Mouse (Mus musculus) MEL (cell line): ENCODE measurements at regions not wholly inside any gene's neighbourhood (a gene's known extent, or its start where the extent isn't known, plus 50 kb on each side); places are given as distances from the start of the nearest gene placed in this dataset.

Experiments used
- DNase-seq: peaks from one replicate; pipeline ENCODE4 v3.0.0; 2011; ENCODE audit warnings: low read depth, low spot score
- H3K27ac ChIP-seq: 2 replicates; pipeline ENCODE4 v1.5.1; 2012; ENCODE audit warnings: low read depth, mild to moderate bottlenecking, control low read depth, low read length, moderate library complexity; ENCODE audit not compliant: control insufficient read depth
- H3K27me3 ChIP-seq, 2 experiments: fragments of 150-350 bp in 1 of 2; sonication (generic) in 1 of 2; 2 replicates each; pipeline ENCODE4 v1.6.1; 2012; ENCODE audit warnings: low read length in 2 of 2, mild to moderate bottlenecking in 2 of 2, improper control_type of control experiment in 1 of 2, moderate library complexity in 1 of 2; ENCODE audit not compliant: insufficient read depth in 2 of 2, control insufficient read depth in 1 of 2
- H3K36me3 ChIP-seq, 2 experiments: 2 replicates each; pipeline ENCODE4 v1.6.1; 2012 to 2014; ENCODE audit warnings: low read length in 2 of 2, improper control_type of control experiment in 1 of 2, inconsistent platforms in 1 of 2, mild to moderate bottlenecking in 1 of 2; ENCODE audit not compliant: insufficient read depth in 2 of 2, control insufficient read depth in 1 of 2
- H3K4me1 ChIP-seq, 2 experiments: fragments of 150-350 bp in 1 of 2; sonication (generic) in 1 of 2; 2 replicates each; pipeline ENCODE4 v1.6.1; 2012; ENCODE audit warnings: low read length in 2 of 2, improper control_type of control experiment in 1 of 2, mild to moderate bottlenecking in 1 of 2; ENCODE audit not compliant: insufficient read depth in 2 of 2, control insufficient read depth in 1 of 2
- H3K4me3 ChIP-seq, 2 experiments: fragments of 150-350 bp in 1 of 2; sonication (generic) in 1 of 2; 2 replicates each; pipeline ENCODE4 v1.5.1; 2012; ENCODE audit warnings: low read depth in 2 of 2, low read length in 2 of 2, mild to moderate bottlenecking in 2 of 2, moderate library complexity in 2 of 2, control low read depth in 1 of 2, improper control_type of control experiment in 1 of 2; ENCODE audit not compliant: control insufficient read depth in 1 of 2, insufficient read depth in 1 of 2
- H3K79me2 ChIP-seq: 2 replicates; pipeline ENCODE4 v1.6.1; 2012; ENCODE audit warnings: mild to moderate bottlenecking, low read length, moderate library complexity; ENCODE audit not compliant: control insufficient read depth, poor library complexity, insufficient read depth
- H3K9ac ChIP-seq: 2 replicates; pipeline ENCODE4 v1.6.1; 2012; ENCODE audit warnings: low read depth, mild to moderate bottlenecking, control low read depth, low read length, moderate library complexity; ENCODE audit not compliant: control insufficient read depth, poor library complexity, severe bottlenecking
- H3K9me3 ChIP-seq: fragments of 150-350 bp; sonication (generic); replicated peaks from 2 replicates; pipeline ENCODE4 v1.6.1; 2012; ENCODE audit warnings: mild to moderate bottlenecking, low read length, improper control_type of control experiment, moderate library complexity; ENCODE audit not compliant: insufficient read depth
- BHLHE40 ChIP-seq: IDR thresholded peaks from 2 replicates; pipeline ENCODE4 v1.6.1; 2012; ENCODE audit warnings: low read depth, mild to moderate bottlenecking, inconsistent platforms, low read length, improper control_type of control experiment, borderline replicate concordance
- CHD1 ChIP-seq: IDR thresholded peaks from 2 replicates; pipeline ENCODE4 v1.6.1; 2012; ENCODE audit warnings: low read depth, mild to moderate bottlenecking, inconsistent platforms, low read length, improper control_type of control experiment
- JUND ChIP-seq: IDR thresholded peaks from 2 replicates; pipeline ENCODE4 v1.6.1; 2011; ENCODE audit warnings: low read depth, mild to moderate bottlenecking, improper control_type of control experiment, low read length
- MYB ChIP-seq: IDR thresholded peaks from 2 replicates; pipeline ENCODE4 v1.6.1; 2011; ENCODE audit warnings: mild to moderate bottlenecking, low read depth, low read length, improper control_type of control experiment
- NELFE ChIP-seq: IDR thresholded peaks from 2 replicates; pipeline ENCODE4 v1.6.1; 2011; ENCODE audit warnings: low read depth, low read length, improper control_type of control experiment
- SMC3 ChIP-seq: IDR thresholded peaks from 2 replicates; pipeline ENCODE4 v1.6.1; 2011; ENCODE audit warnings: low read depth, low read length, improper control_type of control experiment
- TBP ChIP-seq: IDR thresholded peaks from 2 replicates; pipeline ENCODE4 v1.8.0; 2011; ENCODE audit warnings: low read depth, low read length, improper control_type of control experiment
- TCF12 ChIP-seq: IDR thresholded peaks from 2 replicates; pipeline ENCODE4 v1.6.1; 2014; ENCODE audit warnings: low read depth, mild to moderate bottlenecking, inconsistent platforms, low read length, improper control_type of control experiment, moderate library complexity
- USF2 ChIP-seq, 2 experiments: IDR thresholded peaks; 2 replicates each; pipeline ENCODE4 v1.6.1; 2011 to 2012; ENCODE audit warnings: improper control_type of control experiment in 2 of 2, low read length in 2 of 2, borderline replicate concordance in 1 of 2, inconsistent platforms in 1 of 2, low read depth in 1 of 2, mild to moderate bottlenecking in 1 of 2; ENCODE audit not compliant: insufficient read depth in 1 of 2
- ZC3H11A ChIP-seq: IDR thresholded peaks from 2 replicates; pipeline ENCODE4 v1.6.1; 2012; ENCODE audit warnings: low read depth, mild to moderate bottlenecking, inconsistent platforms, low read length, improper control_type of control experiment
- ZMIZ1 ChIP-seq: IDR thresholded peaks from 2 replicates; pipeline ENCODE4 v1.6.1; 2012; ENCODE audit warnings: low read depth, mild to moderate bottlenecking, inconsistent platforms, low read length, improper control_type of control experiment, moderate library complexity

DNA sequence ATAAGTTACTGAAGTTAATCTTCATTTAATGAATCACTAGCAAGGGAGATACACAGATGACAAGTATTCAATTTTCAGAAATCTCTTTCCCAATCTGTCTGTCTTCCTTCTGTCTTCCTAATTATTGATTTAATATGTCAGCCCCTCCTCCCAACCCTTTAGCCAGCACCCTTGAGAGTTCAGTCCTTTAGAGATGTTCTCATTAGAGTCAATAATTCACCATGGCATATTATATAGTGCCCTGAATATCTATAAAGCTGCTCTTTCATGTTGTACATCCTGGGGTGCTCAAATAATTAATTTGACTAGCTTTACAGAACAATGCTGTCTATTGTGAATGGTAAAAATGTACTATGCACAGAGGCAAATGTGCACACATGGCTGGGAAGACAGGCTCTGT, 205.9 kb downstream of the Mterf1b start:
- Histone ChIP-seq H3K4me3 (no peak overlapping the region), H3K27ac (no peak overlapping the region), H3K79me2 (no peaks in the 10 kb centered on the region), H3K27me3 (no peaks in the 10 kb centered on the region), H3K36me3 (no peaks in the 10 kb centered on the region)
- TF ChIP-seq ZC3H11A (no peak), TBP (no peak), TCF12 (no peak), SMC3 (no peak), NELFE (no peak), BHLHE40 (no peak), JUND (no peak)
- TF ChIP-seq, all 39 proteins: peak for 0
- no peak for DNase-seq
- H3K9ac ChIP-seq: no peak overlapping the region
- no peaks in the 10 kb centered on the region for H3K4me1 ChIP-seq
- no peaks in the 10 kb centered on the region for H3K9me3 ChIP-seq

DNA sequence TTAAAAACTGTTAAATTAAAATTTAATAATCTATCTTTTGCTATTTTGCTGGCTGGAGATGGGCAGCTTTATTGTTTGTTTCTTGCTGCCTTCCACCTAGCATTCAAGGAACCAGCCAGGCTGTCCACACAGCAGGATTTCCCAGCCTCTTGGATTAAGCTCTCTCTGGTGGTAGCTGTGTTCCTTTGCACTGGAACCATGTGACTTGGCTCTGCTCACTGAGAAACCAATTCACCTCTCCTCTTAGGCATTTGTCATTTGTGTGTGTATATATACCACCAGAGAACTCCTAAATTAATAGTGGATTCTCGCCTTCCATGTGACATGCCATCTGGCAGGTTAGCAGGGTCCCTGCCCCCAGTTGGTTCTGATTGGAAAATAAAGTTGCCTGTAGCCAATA, 225.6 kb downstream of the Mterf1b start:
- TF ChIP-seq SMC3 (no peak), USF2 (IDR thresholded peaks at IDR 0.05; ENCODE audit: borderline replicate concordance in 1 of 2, insufficient read depth in 1 of 2, low read depth in 1 of 2, low read length in 2 of 2) (no peak), MYB (no peak), CHD1 (no peak), ZMIZ1 (no peak)
- Histone ChIP-seq H3K79me2 (no peaks in the 10 kb centered on the region), H3K4me1 (no peaks in the 10 kb centered on the region), H3K36me3 (no peaks in the 10 kb centered on the region), H3K9me3 (no peaks in the 10 kb centered on the region), H3K27me3 (no peaks in the 10 kb centered on the region), H3K27ac (no peak overlapping the region), H3K9ac (no peak overlapping the region), H3K4me3 (no peak overlapping the region)
- DNase-seq: no peak
